In the genomic region with DNA sequence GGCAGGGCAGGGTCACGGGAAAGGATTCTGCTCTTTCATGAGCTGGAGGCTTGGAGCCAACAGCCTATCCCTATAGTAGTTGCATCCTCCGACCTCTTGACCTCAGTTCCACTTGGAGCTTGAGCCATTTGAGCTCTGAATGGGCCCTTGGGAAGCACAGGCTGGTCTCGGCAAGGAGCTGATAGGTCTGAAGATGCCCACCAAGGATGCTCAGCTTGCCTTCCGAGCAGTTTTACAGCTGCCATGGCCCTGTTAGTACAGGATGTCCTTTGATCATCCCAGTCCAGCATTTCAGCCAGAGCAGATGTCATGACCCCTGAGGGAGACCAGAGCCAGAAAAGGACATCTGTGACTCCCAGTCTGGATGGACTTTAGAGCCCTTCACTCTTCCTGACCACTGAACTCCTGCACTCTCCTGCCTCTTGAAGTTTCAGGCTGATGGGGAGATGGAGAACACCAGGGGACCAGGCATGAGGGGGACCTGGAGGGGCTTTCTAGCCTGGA, we compare ENCODE assay signal across 27 mouse cellular contexts. TPM values are rescaled to one million over a fixed set of nuclear protein-coding genes. Genes with fewer than 3 reads are reported as not detected.
A peak's percentile ranks its signal among the peaks of the same experiment; 100 is the strongest.
DNase-seq lines count a peak whose midpoint lies in the region.
"Had no signal": no experiment of that assay in that cellular context is flagged by ENCODE, and none has a peak within 500 bp of the region (broad histone marks: within the 10 kb centered on the region; RNA-seq: fewer than 3 reads in every experiment).

No protein-coding gene starts in this region.

- H3K4me1 ChIP-seq in heart, embryonic 10.5 days = peaks cover 25% of the 10 kb centered on the region
- H3K4me1 ChIP-seq in brown adipose tissue, adult 24 weeks (ENCODE audit: control insufficient read depth, insufficient read depth, insufficient read length, low read length) = peaks cover 29% of the 10 kb centered on the region
- H3K4me1 ChIP-seq: forebrain, embryonic 13.5 days had no signal

- no peaks in the 10 kb centered on the region for H3K9me3 ChIP-seq in heart, embryonic 10.5 days
- H3K9me3 ChIP-seq: forebrain, embryonic 10.5 days; forebrain, embryonic 13.5 days; G1E; heart, embryonic 12.5 days; heart, embryonic 15.5 days; hindbrain, embryonic 10.5 days had no signal

- WGBS in heart, embryonic 10.5 days = 67% methylated on average over 4 of the region's 4 CpGs

- H3K27ac ChIP-seq in heart, embryonic 10.5 days = no peak overlapping the region
- H3K27ac ChIP-seq in brown adipose tissue, adult 24 weeks (replicated peaks; ENCODE audit: low read depth, low read length) = peak overlapping the region; percentile 40
- H3K27ac ChIP-seq: forebrain, embryonic 10.5 days; forebrain, embryonic 13.5 days; heart, embryonic 15.5 days; hindbrain, embryonic 10.5 days; hindbrain, embryonic 14.5 days; hindbrain, postnatal 0 days had no signal

- DNase-seq in heart, adult 11 months = peak; percentile 95
- no peak for DNase-seq in heart, embryonic 10.5 days (ENCODE audit: low spot score)
- peak; percentile 50 for DNase-seq in embryo, embryonic 10.5 days (ENCODE audit: low spot score)
- no peak for DNase-seq in cerebellum, adult 9-11 months
- no peak for DNase-seq in thymus, adult 18-20 months
- DNase-seq: adrenal gland, postnatal 10 days; adrenal gland, postnatal 36 days; B cell, adult 2 months; cerebellum, adult 11 months; cerebellum, adult 2 months; cerebellum, postnatal 10 days; cerebellum, postnatal 36 days; gastrocnemius, postnatal 25 days; heart, postnatal 10 days; heart, postnatal 36 days; kidney, adult 2 months had no signal

- H3K4me3 ChIP-seq in heart, embryonic 10.5 days = no peak overlapping the region
- H3K4me3 ChIP-seq in brown adipose tissue, adult 24 weeks (ENCODE audit: insufficient read depth, low read depth, low read length) = no peak overlapping the region
- H3K4me3 ChIP-seq: forebrain, embryonic 10.5 days; forebrain, embryonic 13.5 days; heart, embryonic 12.5 days; heart, embryonic 15.5 days; hindbrain, embryonic 10.5 days had no signal

- 0 out of 2 replicates have a peak, but pooled peaks cover 4% of the 10 kb centered on the region for H3K27me3 ChIP-seq in heart, embryonic 10.5 days (ENCODE audit: insufficient read depth, poor library complexity, severe bottlenecking)
- H3K27me3 ChIP-seq: CH12.LX; forebrain, embryonic 13.5 days; heart, embryonic 12.5 days; heart, embryonic 15.5 days; Patski had no signal

- 0 out of 2 replicates have a peak, but pooled peaks cover 2% of the 10 kb centered on the region for H3K36me3 ChIP-seq in heart, embryonic 10.5 days
- H3K36me3 ChIP-seq: forebrain, embryonic 10.5 days; G1E; heart, embryonic 12.5 days; heart, embryonic 15.5 days; hindbrain, embryonic 10.5 days had no signal

RNA-seq across cellular contexts. Expression of a gene that starts 11.6 kb away (rescaled TPM):
- 3.5 and 3.6 TPM in 2 replicates for polyA plus RNA-seq in heart, embryonic 10.5 days (2016; fragmentation: Nextera tagmentation; extraction: Ambion mirVana)
- polyA plus RNA-seq in brown adipose tissue, adult 24 weeks (2012; ENCODE audit: insufficient read depth, insufficient read length, missing spikeins) = 3.8 and 5.0 TPM in 2 replicates

Comparison
In these comparisons a context has a peak if more than half of its experiments do, and no peak if none do; other contexts are left out.
1. DNase-seq: peak in heart, adult 11 months (single experiment) and embryo, embryonic 10.5 days (single experiment); none in heart, embryonic 10.5 days (single experiment), cerebellum, adult 9-11 months (single experiment) and thymus, adult 18-20 months (0 of 2).